Mouse (Mus musculus): Measurements from ENCODE around the gene Aida. TPM values are rescaled to one million over a fixed set of nuclear protein-coding genes. Genes with fewer than 3 reads are reported as not detected.
A peak's percentile ranks its signal among the peaks of the same experiment; 100 is the strongest.
"Not testable (repeated sequence)": the region's sequence is repeated elsewhere in the genome, so short reads cannot be mapped to it uniquely, and the experiment has no call there.

Aida gene
- 10 to 100 TPM; 11.0 to 14.0 TPM for polyA plus RNA-seq (2017; shearing (Covaris generic))

GRCm38 (mm10) chr1:183296465-183296864 is at the start of gene Aida:
Gene Aida (plus strand): TSS chr1:183296590.
- peak; percentile 21 for ATAC-seq

GRCm38 (mm10) chr1:183248144-183248543 is 48.2 kb upstream of the Aida start:
- no peak for ATAC-seq

DNA sequence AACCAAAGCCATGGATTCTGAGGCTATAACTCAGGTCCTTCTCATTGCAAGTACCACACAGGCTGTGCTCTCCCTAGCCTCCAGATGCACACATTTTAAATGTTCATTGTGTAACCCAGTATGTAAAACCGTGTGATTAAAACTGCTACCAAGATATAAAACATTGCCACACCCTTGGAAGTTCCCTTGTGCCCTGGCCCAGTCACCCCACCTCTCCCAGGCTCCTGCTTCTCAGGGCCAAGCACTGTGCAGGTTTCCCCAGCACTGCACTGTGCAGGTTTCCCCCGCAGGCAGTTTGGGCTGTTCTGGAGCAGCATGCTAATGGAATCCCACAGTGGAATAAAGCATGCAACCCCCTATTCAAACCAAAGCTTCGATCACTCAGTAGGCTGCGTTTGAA is 45.8 kb upstream of the Aida start:
- ATAC-seq, result no peak

DNA sequence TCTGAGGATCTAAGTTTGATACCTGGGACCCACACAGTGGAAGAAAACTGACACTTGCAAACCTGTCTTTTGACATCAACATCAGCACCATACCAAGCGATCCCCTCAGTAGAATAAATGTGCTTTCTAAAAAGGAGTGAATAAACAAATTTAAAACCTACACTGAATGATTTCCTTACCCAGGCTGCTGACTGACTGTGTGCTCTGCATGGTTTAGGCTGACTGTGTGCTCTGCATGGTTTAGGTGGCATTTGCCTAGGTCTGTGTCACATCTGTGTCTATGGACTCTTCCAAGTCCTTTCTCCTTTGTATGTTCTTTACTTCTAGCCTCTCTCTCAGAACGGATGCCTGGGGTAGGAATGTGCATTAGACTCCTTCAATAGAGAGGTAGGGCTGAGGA is 44.6 kb upstream of the Aida start:
- no peak for ATAC-seq

GRCm38 (mm10) chr1:183252574-183252973 is 43.8 kb upstream of the Aida start:
- ATAC-seq, result no peak

GRCm38 (mm10) chr1:183264145-183265008 is 32.0 kb upstream of the Aida start:
- ATAC-seq, result no peak

DNA sequence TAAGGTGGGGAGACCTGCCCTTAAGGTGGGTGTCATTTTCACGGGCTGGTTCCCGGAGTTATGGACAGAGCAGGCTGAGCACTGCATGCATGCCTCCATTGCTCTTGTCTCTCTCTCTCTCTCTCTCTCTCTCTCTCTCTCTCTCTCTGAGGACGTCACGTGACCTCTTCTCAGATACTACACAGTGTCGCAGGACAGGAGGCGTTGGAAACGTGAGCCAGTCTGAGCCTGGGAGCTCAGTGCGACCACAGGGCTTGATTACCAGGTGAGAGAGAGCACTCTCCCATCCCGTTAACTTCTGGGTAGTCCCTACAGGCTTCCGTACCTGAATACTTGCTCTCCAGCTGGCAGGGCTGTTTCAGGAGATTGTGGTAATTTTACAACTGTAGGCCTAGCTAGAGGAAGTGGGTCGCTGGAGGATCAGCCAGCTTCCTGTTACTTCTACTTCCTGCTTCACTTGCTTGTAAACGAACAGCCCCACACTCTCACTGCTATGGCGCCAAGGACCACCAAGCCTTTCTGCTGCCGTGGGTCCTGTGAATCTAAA is 30.4 kb upstream of the Aida start:
- ATAC-seq, result peak; percentile 96

GRCm38 (mm10) chr1:183267666-183268065 is 28.7 kb upstream of the Aida start:
- ATAC-seq, result no peak

DNA sequence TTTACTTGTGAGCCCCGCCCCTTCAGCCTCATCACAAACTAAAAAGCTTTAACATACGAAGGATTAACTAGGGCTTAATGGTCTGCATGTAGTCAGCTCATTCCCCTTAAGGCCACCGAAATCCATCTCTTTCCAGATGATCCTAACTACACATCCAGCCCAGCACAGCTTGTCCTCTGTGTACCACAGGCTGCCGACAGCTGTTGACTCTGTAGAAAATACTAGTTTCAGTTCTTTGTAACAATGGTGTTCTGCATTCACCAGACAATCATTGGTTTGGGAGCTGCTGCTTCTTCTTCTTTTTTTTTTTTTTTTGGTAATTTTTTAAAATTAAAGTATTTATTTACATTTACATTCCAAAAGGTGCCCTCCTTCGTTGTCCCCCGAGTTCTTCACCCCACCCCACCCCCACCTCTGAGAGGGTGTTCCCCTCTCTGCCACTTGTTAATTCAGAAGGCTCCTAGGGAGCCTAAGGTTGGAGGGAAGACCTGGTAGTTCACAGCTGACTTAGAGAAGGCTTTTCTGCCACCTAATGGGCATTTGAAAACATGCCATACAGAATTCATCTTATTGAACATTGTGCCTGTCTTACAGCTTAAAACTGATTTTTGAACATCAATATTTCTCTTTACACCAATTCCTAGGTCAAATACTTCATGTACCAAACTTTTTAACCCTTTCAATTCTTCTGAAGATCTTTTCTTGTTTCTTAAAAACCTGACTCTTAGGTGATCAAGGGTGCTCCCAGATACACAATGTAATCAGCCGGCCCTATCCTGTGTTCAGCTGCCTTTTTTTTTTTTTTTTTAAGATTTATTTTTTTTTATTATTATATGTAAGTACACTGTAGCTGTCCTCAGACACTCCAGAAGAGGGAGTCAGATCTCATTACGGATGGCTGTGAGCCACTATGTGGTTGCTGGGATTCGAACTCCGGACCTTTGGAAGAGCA is 23.2 kb upstream of the Aida start:
- ATAC-seq, result peak; percentile 90

DNA sequence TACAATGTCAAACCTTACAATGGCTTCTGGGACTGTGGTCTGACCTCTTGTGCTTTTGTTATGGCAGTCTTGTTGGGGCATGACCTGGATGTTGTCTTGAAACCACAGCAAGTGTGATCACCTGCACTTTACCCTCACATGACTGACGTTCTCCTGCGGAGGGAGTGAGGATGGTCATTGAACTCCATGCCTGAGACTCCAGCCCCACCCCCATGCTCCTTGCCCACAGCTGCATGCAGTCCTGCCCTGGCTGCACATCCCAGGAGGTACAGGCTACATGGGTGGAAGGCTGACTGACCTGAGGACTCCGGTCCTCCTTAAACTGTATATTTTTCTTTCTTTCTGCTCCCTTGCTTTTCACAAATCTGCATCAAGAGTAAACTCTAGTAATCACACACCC is 22.0 kb upstream of the Aida start:
- no peak for ATAC-seq

GRCm38 (mm10) chr1:183275763-183276162 is 20.6 kb upstream of the Aida start:
- ATAC-seq, result no peak

DNA sequence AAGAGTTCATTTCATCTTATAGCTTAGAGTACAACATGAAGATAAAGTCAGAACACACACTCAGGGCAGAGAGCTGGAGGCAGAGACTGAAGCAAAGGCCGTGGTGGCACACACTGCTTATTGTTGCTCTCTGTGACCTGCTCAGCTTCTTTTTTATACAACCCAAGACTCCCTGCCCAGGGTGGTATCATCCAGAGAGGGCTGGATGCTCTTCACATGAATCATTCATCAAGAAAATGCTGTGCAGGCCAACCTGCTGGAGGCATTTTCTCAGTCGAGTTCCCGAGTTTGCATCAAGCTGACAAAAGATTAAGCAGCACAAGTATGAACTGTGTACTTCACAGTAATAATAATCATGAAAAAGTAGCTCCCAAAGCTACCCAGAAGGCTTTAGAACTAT is 8.0 kb upstream of the Aida start:
- ATAC-seq, result no peak

GRCm38 (mm10) chr1:183289576-183289975 is 6.8 kb upstream of the Aida start:
- no peak for ATAC-seq

DNA sequence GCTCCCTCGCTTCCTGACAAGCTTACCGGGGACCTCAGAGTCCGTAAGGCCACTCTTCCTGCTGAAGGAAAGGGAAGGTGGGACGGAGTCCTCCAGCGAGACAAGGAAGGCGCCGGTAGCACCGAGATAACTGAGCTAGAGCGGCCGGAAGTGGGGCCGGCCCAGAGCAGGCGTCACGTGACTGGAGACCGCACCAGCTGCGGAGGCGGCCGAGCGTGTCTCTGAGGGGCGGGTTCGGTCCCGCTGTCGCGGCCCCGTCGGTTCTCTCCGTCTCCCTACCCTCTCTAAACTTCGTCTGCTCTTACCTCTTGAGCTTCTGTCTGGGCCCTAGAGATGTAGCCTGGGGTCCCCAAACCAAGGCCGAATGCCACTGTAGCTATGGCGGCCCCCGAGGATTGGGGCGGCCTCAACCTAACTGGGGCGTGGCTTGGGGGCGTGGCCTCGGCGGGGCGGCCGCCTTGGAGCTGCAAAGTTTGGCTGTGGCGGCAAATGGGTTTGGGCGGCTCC is 540 bp downstream of the Aida start, which contains the start of gene Brox:
Brox (minus strand) TSS at position 393 of the 507 bp plus-strand sequence.
- ATAC-seq, result peak; percentile 79

GRCm38 (mm10) chr1:183297473-183297885 is 1.1 kb downstream of the Aida start:
- ATAC-seq, result peak; percentile 7

DNA sequence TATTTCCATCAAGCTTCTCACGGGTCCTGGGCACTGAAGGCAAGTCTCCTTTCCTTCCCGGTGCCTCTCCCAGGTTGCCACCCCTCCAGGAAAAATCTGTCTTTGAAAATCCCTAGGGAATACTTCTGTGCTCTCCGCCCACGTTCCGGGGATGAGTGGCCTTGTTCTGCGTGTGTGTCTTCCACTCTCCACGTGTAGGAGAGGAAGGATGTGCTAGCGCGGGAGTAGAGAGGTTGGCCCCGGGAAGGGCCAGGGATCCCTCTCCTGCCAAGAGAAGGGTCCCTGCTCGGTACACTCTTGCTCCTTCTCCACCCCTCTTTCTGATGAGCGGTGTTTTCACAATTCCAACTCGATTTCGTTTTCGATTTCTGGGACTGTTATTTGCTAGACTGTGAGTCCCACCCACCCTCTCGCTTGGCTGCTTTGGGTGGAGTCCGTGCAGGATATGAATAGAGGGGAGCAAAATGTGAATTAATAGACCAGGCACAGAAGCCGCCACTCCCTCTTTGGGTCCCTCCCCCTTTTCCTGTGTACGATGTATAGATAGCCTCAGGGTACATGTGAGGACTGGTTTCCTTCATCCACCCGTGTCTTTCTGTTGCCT is 1.6 kb downstream of the Aida start:
- ATAC-seq, result peak; percentile 57

DNA sequence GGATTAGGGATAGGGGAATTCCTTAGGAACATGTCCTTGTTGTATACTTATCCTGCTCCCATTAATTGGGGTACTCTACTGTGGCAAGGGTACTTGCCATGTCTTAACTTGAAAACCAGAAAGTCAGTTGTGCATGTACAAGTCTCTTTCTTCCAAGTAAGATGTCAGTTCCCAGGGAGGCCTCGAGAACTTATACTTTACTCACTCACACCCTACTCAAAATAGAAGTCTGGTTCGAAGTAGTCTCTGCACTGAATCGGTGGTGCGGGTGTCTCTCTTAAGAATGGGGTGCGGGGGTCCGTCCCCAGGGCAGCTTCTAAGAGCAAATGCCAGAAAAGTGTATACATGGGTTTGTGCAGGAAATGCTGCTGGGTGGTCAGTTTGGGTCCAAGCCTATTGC is 2.8 kb downstream of the Aida start:
- ATAC-seq, result no peak

DNA sequence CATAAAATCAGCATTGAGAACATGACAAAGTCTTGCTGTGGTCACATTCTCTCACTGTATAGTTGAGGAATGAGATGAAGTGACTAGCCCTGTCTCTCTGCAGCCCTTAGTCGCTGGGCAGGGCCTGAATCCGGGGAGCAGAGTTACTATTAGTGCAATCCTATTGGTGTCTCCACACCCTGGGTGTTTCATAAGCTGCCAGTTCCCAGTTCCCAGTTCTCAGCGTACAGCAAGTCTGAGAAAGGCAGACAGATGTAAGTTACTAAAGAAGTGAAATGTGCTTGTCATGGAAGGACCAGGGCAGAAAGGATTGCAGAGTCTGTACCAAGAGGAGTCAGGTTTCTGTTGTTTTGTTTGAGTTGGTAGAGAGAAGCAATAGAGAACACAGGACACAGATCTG is 11.2 kb downstream of the Aida start:
- ATAC-seq, result no peak

- ATAC-seq, result no peak
Observed at GRCm38 (mm10) chr1:183308476-183308875, 12.1 kb downstream of the Aida start.

DNA sequence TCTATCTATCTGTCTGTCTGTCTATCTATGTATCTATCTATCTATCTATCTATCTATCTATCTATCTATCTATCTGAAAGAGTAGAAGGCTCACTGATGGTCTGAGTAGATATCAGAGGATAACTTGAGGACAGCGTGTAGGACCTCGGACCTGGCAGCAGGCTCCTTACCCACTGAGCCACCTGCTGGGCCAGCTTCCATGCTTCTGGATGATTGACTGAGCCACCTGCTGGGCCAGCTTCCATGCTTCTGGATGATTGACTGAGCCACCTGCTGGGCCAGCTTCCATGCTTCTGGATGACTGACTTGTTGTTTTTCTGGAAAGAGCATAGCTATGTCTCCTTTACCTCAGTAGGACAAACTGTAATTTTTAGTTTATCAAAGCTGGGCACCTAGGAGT is 13.2 kb downstream of the Aida start:
- not testable (repeated sequence) for ATAC-seq

- ATAC-seq, result no peak
Observed at GRCm38 (mm10) chr1:183312076-183312475, 15.7 kb downstream of the Aida start.

DNA sequence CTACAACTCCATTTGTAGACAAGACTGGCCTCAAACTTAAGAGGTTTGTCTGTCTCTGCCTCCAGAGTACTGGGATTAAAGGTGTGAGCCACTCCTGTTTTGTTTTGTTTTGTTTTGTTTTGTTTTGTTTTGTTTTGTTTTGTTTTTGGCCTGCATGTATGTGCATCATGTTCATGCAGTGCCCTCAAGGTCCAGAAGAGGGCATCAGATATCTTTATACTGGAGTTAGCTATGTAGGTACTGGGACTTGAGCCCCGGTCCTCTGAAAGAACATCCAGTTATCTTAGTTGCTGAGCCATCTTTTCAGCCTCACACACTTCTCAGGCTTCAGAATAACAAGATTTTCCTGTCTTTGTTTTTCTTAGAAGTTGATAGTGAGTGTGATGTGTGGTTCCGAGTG is 19.4 kb downstream of the Aida start:
- no peak for ATAC-seq
